Comparison of ENCODE assay signal across 15 mouse cellular contexts in the genomic region with DNA sequence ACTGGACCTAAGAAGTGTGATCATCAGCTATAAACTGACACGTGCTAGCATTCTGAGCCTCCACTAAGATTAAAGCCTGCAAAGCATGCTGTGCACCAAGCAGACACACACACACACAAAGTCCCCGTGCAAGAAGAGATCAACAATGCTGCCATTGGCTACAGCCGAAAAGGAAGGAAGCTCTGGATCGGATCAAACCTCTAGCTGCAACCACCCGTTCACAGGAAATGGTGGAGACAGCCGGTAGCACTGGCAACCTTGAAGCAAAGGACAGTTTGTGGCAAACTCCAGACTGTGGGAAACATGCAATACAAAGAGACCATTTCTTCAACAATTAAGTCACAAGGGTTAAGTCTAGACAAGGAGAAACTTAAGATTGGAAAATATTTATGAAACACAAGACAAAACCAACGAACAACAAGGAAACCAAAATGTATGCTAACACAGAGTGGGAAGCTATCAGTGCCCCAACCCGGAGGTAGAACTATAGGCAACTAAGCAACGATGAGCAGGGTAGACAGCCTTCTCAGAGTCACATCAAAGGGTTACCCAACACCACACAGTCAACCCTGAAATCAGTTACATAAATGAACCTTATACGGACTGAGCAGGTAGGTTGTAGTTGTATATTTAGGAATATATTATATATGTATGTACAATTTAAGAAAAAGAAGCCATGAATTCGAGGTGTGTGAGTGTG. TPM values are rescaled to one million over a fixed set of nuclear protein-coding genes. Genes with fewer than 3 reads are reported as not detected.
A peak's percentile ranks its signal among the peaks of the same experiment; 100 is the strongest.
DNase-seq lines count a peak whose midpoint lies in the region; ATAC-seq lines count a peak whose summit lies in the region.
"Had no signal": no experiment of that assay in that cellular context is flagged by ENCODE, and none has a peak within 500 bp of the region (broad histone marks: within the 10 kb centered on the region; RNA-seq: fewer than 3 reads in every experiment).

No protein-coding gene starts in this region.

- no peaks in the 10 kb centered on the region for H3K27me3 ChIP-seq in liver, embryonic 13.5 days
- H3K27me3 ChIP-seq in forebrain, embryonic 10.5 days (ENCODE audit: poor library complexity, severe bottlenecking): no peaks in the 10 kb centered on the region
- H3K27me3 ChIP-seq: limb, embryonic 13.5 days; midbrain, embryonic 13.5 days had no signal

- no peaks in the 10 kb centered on the region for H3K9me3 ChIP-seq in liver, embryonic 13.5 days (replicated peaks)
- H3K9me3 ChIP-seq in forebrain, embryonic 10.5 days: no peaks in the 10 kb centered on the region
- H3K9me3 ChIP-seq: limb, embryonic 13.5 days; midbrain, embryonic 13.5 days had no signal

- H3K36me3 ChIP-seq in liver, embryonic 13.5 days: no peaks in the 10 kb centered on the region
- no peaks in the 10 kb centered on the region for H3K36me3 ChIP-seq in forebrain, embryonic 10.5 days (replicated peaks)
- H3K36me3 ChIP-seq: limb, embryonic 13.5 days; midbrain, embryonic 13.5 days had no signal

- intact Hi-C loops in heart, postnatal 25 days (cut with DNase I): no loop called here

- H3K27ac ChIP-seq in liver, embryonic 13.5 days: 0 out of 2 replicates have a peak overlapping the region, but pooled peaks have one; percentile 29
- no peak overlapping the region for H3K27ac ChIP-seq in forebrain, embryonic 10.5 days
- H3K27ac ChIP-seq: limb, embryonic 13.5 days; midbrain, embryonic 13.5 days had no signal

- H3K9ac ChIP-seq in liver, embryonic 13.5 days: no peak overlapping the region
- H3K9ac ChIP-seq: limb, embryonic 13.5 days; midbrain, embryonic 13.5 days had no signal

- no peak overlapping the region for H3K4me3 ChIP-seq in liver, embryonic 13.5 days (replicated peaks)
- H3K4me3 ChIP-seq in forebrain, embryonic 10.5 days: no peak overlapping the region
- H3K4me3 ChIP-seq: limb, embryonic 13.5 days; midbrain, embryonic 13.5 days had no signal

- ATAC-seq in CD4-positive, CD25-positive, alpha-beta regulatory T cell, adult 4 months: peak; percentile 89
- no peak for ATAC-seq in liver, embryonic 13.5 days (ENCODE audit: low read depth)
- ATAC-seq: midbrain, embryonic 13.5 days had no signal

- peak; percentile 87 for DNase-seq in heart, adult 11 months
- DNase-seq in heart, postnatal 25 days (ENCODE audit: low spot score): no peak
- DNase-seq in liver, embryonic 13.5 days: no peak
- peak; percentile 28 to 72 for DNase-seq in thymus, adult 18-20 months
- no peak for DNase-seq in forebrain, embryonic 10.5 days (ENCODE audit: extremely low spot score, low spot score)
- no peak for DNase-seq in right cerebral cortex, adult 2 months (ENCODE audit: low spot score in 2 of 2)
- no peak for DNase-seq in kidney, postnatal 36 days
- DNase-seq: adrenal gland, postnatal 10 days; cerebellum, adult 11-12 months; gastrocnemius, postnatal 14 days; heart, postnatal 14 days; layer of hippocampus, adult 9-11 months had no signal

- 24% methylated on average over 11 of the region's 11 CpGs for WGBS in liver, embryonic 13.5 days (ENCODE audit: insufficient replicate concordance)
- 85% methylated on average over 11 of the region's 11 CpGs for WGBS in forebrain, embryonic 10.5 days

- no peak overlapping the region for H3K4me2 ChIP-seq in liver, embryonic 13.5 days
- H3K4me2 ChIP-seq: limb, embryonic 13.5 days; midbrain, embryonic 13.5 days had no signal

- peaks cover 12% of the 10 kb centered on the region for H3K4me1 ChIP-seq in liver, embryonic 13.5 days (replicated peaks)
- no peaks in the 10 kb centered on the region for H3K4me1 ChIP-seq in forebrain, embryonic 10.5 days

RNA-seq across cellular contexts. Expression of a gene that starts 26.4 kb away (rescaled TPM):
- 10 to 100 TPM; 30.6 to 34.7 TPM for total RNA-seq in heart, postnatal 25 days (2021)
- polyA plus RNA-seq in CD4-positive, CD25-positive, alpha-beta regulatory T cell, adult 4 months (2017; shearing (Covaris generic)): 100 to 1,000 TPM in 1 of 2 experiments, 10 to 100 TPM in 1; 99.1 to 122 TPM
- polyA plus RNA-seq in liver, embryonic 13.5 days (2015; fragmentation: Nextera tagmentation; extraction: Ambion mirVana): 48.8 and 51.9 TPM in 2 replicates
- 96.2 and 103 TPM in 2 replicates for polyA plus RNA-seq in forebrain, embryonic 10.5 days (2016; fragmentation: Nextera tagmentation; extraction: Ambion mirVana)

RNA-seq across cellular contexts. Expression of a gene that starts 51.8 kb away (rescaled TPM):
- total RNA-seq in heart, postnatal 25 days (2021): 10 to 100 TPM; 17.9 to 22.1 TPM
- polyA plus RNA-seq in CD4-positive, CD25-positive, alpha-beta regulatory T cell, adult 4 months (2017; shearing (Covaris generic)): 1 to 10 TPM; 1.1 to 2.1 TPM
- polyA plus RNA-seq in liver, embryonic 13.5 days (2015; fragmentation: Nextera tagmentation; extraction: Ambion mirVana): 51.3 and 55.5 TPM in 2 replicates
- polyA plus RNA-seq in forebrain, embryonic 10.5 days (2016; fragmentation: Nextera tagmentation; extraction: Ambion mirVana): 48.0 and 49.6 TPM in 2 replicates

Comparison
In these comparisons a context has a peak if more than half of its experiments do, and no peak if none do; other contexts are left out.
1. DNase-seq: peak in heart, adult 11 months (single experiment) and thymus, adult 18-20 months (2 of 2); none in heart, postnatal 25 days (single experiment), liver, embryonic 13.5 days (single experiment), forebrain, embryonic 10.5 days (single experiment), right cerebral cortex, adult 2 months (0 of 2) and kidney, postnatal 36 days (0 of 2).
2. RNA of a gene that starts 51.8 kb away (polyA plus RNA-seq): 51.3 to 55.5 TPM in liver, embryonic 13.5 days and 48.0 to 49.6 TPM in forebrain, embryonic 10.5 days; 1.1 to 2.1 TPM in CD4-positive, CD25-positive, alpha-beta regulatory T cell, adult 4 months; every median in the first group is over 10 times any median in the second.